Mouse (Mus musculus): ENCODE measurements around the gene Gm20388. TPM values are rescaled to one million over a fixed set of nuclear protein-coding genes. Genes with fewer than 3 reads are reported as not detected.

Gm20388 gene
- polyA plus RNA-seq, 1 experiment from 2014 or later, result 7.4 TPM

DNA sequence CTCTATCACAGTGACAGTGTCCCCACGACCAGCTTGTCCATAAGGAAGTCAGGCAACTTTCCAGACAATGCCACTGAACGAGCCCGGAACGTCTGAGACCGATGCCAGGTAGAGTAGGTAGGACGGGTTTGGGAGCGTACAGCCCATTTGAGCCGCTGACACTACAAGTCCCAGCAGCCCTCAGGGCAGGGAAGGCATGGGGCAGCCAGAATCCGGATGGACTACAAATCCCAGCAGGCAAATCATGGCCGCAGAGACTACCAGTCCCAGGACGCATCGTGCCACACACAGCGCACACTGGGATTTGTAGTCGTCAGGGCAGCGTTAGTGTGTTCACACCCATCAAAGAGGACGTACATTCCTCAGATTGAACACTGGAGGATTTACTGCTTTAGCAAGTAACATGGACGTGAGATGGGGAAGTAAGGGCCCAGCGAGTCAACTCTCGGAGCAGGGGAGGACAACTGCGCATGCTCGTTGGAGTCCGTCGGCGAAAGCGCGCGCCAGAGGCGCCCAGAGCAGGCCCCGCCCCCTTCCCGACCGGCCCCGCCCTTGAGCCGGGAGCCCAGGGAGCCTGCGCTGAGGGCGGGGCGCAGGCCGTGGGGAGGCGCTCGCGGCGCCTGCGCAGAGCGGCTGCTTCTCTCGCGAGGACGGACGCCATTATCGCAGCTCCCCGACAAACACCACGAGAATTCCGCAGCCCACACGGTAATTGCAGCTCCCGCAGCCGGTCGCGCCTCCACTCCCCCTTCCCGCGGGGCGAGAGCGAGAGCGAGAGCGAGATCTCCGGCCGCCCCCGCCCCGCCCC is 2039.5 kb downstream of the Gm20388 start:
- H3K27ac ChIP-seq, result peak overlapping the region; percentile 93
- peak overlapping the region; percentile 86 for H3K4me3 ChIP-seq (replicated peaks)
- peaks cover 25% of the 10 kb centered on the region for H3K36me3 ChIP-seq
- H3K9me3 ChIP-seq (replicated peaks), result no peaks in the 10 kb centered on the region
- ATAC-seq (replicated peaks; ENCODE audit: low FRiP score), result peak; percentile 96
- no peaks in the 10 kb centered on the region for H3K27me3 ChIP-seq
- peak overlapping the region; percentile 98 for H3K9ac ChIP-seq
- whole genome bisulfite sequencing, result under 1% methylated on average over 60 of the region's 66 CpGs
- peaks cover 68% of the 10 kb centered on the region for H3K4me1 ChIP-seq
- peak overlapping the region; percentile 67 for H3K4me2 ChIP-seq

DNA sequence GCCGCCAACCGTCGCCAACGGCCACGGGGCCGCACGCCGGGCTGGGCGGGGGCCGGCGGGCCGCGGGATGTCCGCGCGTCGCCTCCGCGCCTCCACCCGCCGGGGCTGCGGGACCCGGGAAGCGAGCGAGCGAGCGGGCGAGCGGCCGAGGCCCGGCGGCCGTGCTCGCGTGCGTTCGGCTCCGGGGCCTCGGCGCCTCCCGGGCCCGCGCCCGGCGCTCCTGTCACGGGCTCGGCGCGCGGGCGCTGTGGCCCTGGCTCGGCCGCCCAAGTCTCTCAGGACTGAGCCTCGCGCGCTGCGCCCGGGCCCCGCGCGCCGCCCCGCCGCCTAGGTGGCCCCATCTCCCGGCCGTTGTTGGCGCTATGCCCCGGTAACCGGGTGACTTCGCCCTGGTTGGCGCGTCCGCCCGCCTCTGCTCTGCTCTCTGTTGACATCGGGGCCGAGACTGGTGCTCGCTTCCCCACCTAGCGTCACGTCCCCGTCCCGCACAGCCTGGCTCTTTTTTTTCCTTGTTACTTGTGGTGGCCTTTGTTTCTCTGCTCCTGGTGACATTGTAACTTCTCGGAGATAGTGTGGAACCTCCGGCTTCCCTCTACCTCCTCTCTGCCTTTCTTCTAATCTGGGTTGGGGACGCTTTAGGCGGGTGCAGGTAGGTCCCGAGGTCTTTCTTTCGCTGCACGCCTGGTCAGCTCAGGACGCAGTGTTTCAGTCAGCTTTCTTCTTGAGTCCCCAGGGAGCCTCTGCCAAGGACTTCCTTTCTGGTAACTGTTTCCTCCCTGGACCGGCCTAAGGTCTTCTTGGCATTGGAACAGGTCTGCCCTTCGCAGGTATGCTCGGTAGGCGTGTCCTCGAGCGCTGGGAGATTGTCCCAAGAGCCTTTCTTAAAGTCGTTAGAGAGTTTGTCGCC is 2040.4 kb downstream of the Gm20388 start:
- Histone ChIP-seq H3K9ac (peak overlapping the region; percentile 98), H3K27ac (peak overlapping the region; percentile 93)

DNA sequence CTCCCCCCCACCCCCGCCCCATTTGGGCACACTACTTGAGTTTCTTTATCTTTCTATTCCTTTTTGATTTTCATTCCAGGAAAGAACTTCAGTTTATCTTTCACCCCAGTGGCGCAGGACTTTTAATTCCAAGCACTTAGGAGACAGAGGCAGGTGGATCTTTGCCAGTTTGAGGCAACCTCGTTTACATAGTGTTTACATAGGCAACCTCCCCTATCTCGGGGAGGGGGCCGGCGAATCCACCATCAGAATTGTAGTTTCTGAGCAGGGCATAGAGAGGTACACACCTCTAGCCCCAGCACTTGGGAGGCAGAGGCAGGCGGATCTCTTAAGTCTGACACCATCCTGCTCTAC is 2041.0 kb downstream of the Gm20388 start:
- 29% methylated on average over 7 of the region's 7 CpGs for WGBS
- Histone ChIP-seq H3K27ac (0 out of 2 replicates have a peak overlapping the region, but pooled peaks have one; percentile 54), H3K9ac (peak overlapping the region; percentile 98), H3K4me2 (peak overlapping the region; percentile 67), H3K4me1 (peaks cover 69% of the 10 kb centered on the region), H3K36me3 (peaks cover 34% of the 10 kb centered on the region), H3K27me3 (no peaks in the 10 kb centered on the region), H3K4me3 (replicated peaks) (peak overlapping the region; percentile 86), H3K9me3 (replicated peaks) (no peaks in the 10 kb centered on the region)
- ATAC-seq (replicated peaks; ENCODE audit: low FRiP score), result no peak

More for the DNA sequence above, 2040.4 kb downstream of the Gm20388 start:
- WGBS, result under 1% methylated on average over 85 of the region's 97 CpGs
- H3K9me3 ChIP-seq (replicated peaks), result no peaks in the 10 kb centered on the region
- no peaks in the 10 kb centered on the region for H3K27me3 ChIP-seq
- peaks cover 69% of the 10 kb centered on the region for H3K4me1 ChIP-seq
- peak; percentile 19 for ATAC-seq (replicated peaks; ENCODE audit: low FRiP score)
- peak overlapping the region; percentile 67 for H3K4me2 ChIP-seq
- H3K4me3 ChIP-seq (replicated peaks), result peak overlapping the region; percentile 86
- H3K36me3 ChIP-seq, result peaks cover 33% of the 10 kb centered on the region

DNA sequence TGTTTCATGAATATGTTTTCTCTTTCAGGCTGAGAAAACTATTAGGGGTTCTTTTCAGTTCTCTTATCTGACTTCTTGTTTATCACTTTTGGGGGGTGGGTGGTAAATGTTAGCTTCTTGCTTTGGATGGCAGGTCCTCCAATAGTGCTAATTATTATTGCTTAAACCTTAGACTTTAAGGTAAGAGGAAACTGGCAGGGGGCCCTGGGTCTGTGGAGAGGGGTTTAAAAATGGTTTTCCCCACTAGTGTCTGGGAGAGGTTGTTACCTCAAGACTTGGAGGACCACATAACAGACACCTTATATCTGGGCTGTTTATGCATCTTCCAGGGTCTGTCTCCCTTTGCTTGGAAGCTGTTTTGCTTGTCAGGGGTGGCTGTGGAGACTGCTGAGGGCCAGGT is 2041.5 kb downstream of the Gm20388 start:
- Histone ChIP-seq H3K27me3 (no peaks in the 10 kb centered on the region), H3K36me3 (peaks cover 39% of the 10 kb centered on the region), H3K4me1 (peaks cover 65% of the 10 kb centered on the region), H3K4me2 (peak overlapping the region; percentile 67), H3K27ac (peak overlapping the region; percentile 37; the same call in 1 of the 2 replicates), H3K9ac (peak overlapping the region; percentile 31), H3K9me3 (replicated peaks) (no peaks in the 10 kb centered on the region), H3K4me3 (replicated peaks) (peak overlapping the region; percentile 86)
- no peak for ATAC-seq (replicated peaks; ENCODE audit: low FRiP score)

DNA sequence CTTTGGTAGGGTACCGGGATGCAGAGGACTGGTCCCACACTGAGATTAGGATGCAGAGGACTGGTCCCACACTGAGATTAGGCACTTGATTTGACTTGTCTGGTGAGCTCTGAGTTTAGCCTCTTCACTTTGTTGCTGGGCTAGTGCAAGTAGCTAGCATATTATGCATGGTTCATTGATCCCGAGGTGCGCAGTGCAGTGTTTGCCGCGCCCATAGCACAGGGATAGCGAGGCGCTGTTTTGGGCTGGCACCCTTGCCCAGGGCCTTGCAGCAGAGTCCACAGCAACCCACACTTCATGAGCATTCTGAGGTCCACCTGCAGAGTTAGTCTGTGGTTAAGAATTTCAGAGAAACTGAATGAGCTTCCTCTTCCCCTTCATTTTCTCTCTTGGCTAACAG is 2042.2 kb downstream of the Gm20388 start:
- H3K4me2 ChIP-seq, result peak overlapping the region; percentile 67
- H3K27ac ChIP-seq, result peak overlapping the region; percentile 37; the same call in 1 of the 2 replicates
- no peaks in the 10 kb centered on the region for H3K9me3 ChIP-seq (replicated peaks)
- 0 out of 2 replicates have a peak overlapping the region, but pooled peaks have one; percentile 31 for H3K9ac ChIP-seq
- peaks cover 59% of the 10 kb centered on the region for H3K4me1 ChIP-seq
- no peaks in the 10 kb centered on the region for H3K27me3 ChIP-seq
- peak overlapping the region; percentile 86 for H3K4me3 ChIP-seq (replicated peaks)
- WGBS, result 64% methylated on average over 7 of the region's 7 CpGs
- peaks cover 39% of the 10 kb centered on the region for H3K36me3 ChIP-seq
- no peak for ATAC-seq (replicated peaks; ENCODE audit: low FRiP score)

DNA sequence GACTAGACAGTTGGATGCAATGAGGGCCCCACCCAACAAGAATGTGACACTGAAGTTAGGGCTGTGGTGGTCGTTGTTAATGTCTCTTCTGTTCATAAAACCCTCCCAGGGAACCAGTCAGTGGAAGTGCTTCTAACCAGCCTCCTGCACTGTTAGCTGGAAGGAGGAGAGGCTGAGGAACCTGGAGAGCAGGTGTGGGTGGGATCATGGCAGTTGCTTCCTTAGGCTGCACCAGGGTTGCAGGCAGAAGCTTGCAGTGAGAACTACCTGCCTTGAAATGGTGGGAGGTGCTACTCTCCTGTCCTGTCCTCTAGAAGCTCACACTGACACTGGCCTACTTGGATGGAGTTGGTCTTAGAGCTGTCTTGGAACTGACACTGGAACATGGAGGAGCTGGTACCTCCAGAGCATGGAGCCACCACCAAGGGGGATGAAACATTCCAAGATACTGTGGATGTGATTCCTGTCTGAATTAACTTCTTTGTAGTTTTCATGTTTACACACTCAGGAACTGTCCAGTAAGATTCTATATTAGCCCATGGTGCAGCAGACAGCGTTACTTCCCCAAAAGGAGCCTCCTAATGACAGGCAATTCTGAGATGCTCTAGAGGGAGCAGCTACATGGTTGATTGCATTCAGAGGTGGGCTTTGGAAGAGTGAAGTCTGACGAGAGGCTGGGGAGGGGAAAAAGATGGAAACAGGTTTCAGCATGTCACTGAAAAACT is 2043.3 kb downstream of the Gm20388 start:
- Histone ChIP-seq H3K4me3 (replicated peaks) (no peak overlapping the region), H3K27me3 (no peaks in the 10 kb centered on the region), H3K9me3 (replicated peaks) (no peaks in the 10 kb centered on the region), H3K27ac (no peak overlapping the region), H3K4me2 (no peak overlapping the region), H3K36me3 (peaks cover 39% of the 10 kb centered on the region), H3K9ac (no peak overlapping the region), H3K4me1 (peaks cover 51% of the 10 kb centered on the region)
- no peak for ATAC-seq (replicated peaks; ENCODE audit: low FRiP score)
- WGBS, result 55% methylated on average over 3 of the region's 3 CpGs

DNA sequence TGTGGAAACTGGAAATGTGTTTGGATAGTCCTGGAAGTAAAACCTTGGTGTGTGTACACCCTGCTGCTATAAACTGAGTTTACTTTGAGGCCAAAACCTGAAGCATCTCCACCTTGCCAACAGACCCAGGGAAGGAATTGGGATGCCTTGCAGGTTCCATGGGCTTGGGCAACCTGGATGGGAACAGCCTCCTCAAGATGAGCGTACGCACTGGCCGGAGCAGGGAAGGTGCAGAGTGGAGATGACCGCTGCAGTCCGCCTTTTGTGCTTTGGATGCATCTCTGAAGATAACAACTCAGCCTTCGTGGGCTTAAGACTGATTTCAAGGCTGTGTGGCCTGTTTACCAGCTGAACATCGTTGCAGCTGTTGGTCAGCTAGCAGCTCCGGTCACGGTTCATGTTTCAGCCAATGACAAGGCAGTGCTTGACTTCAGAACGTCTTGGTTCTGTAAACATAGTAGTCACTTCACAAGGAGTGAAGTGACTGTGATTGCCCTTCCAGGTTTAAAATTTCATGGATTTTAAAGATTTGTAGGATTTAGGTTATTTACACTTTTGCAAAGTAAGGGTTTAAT is 2044.4 kb downstream of the Gm20388 start:
- H3K36me3 ChIP-seq, result peaks cover 39% of the 10 kb centered on the region
- H3K27ac ChIP-seq, result peak overlapping the region; percentile 37; the same call in 1 of the 2 replicates
- 69% methylated on average over 10 of the region's 10 CpGs for WGBS
- H3K27me3 ChIP-seq, result no peaks in the 10 kb centered on the region
- no peak overlapping the region for H3K4me2 ChIP-seq
- ATAC-seq (replicated peaks; ENCODE audit: low FRiP score), result no peak
- H3K9ac ChIP-seq, result no peak overlapping the region
- H3K9me3 ChIP-seq (replicated peaks), result no peaks in the 10 kb centered on the region
- H3K4me1 ChIP-seq, result peaks cover 43% of the 10 kb centered on the region
- no peak overlapping the region for H3K4me3 ChIP-seq (replicated peaks)

DNA sequence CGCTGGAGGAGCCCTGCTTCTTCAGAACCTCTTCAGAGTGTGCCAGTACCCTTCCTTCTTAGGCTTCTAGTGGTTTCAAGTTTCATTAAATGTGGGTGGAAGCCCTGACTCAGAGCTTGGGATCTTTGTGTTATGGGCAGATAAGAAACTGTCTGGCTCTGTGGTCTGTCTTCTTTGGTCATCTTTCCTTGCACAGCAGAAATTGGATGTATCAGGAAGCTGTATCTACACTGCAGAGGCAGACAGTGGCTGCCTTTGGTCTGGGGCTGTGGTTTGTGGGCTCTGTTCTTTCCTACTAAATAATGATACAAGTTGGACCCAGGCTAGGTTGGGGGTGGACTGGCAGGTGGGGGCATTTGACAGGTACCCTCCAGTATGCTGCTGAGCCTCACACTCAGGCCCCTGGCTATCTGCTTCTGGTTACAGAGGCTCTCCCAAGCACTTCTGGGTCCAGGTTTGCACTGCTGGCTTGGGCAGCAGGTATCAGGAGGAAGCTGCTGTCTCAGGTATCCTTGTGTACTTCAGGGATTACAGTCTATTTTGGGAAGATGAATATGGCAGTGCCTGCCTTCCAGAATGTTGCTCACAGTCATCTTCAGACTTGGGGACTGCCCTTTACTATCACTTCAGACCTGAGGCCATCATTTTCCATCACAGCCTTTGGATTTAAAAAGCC is 2045.3 kb downstream of the Gm20388 start:
- no peak for ATAC-seq (replicated peaks; ENCODE audit: low FRiP score)
- Histone ChIP-seq H3K27me3 (no peaks in the 10 kb centered on the region), H3K4me1 (peaks cover 43% of the 10 kb centered on the region), H3K4me3 (replicated peaks) (no peak overlapping the region), H3K9me3 (replicated peaks) (no peaks in the 10 kb centered on the region), H3K36me3 (peaks cover 39% of the 10 kb centered on the region), H3K9ac (no peak overlapping the region), H3K4me2 (no peak overlapping the region), H3K27ac (no peak overlapping the region)
- 65% methylated on average over 1 of the region's 1 CpGs for WGBS

DNA sequence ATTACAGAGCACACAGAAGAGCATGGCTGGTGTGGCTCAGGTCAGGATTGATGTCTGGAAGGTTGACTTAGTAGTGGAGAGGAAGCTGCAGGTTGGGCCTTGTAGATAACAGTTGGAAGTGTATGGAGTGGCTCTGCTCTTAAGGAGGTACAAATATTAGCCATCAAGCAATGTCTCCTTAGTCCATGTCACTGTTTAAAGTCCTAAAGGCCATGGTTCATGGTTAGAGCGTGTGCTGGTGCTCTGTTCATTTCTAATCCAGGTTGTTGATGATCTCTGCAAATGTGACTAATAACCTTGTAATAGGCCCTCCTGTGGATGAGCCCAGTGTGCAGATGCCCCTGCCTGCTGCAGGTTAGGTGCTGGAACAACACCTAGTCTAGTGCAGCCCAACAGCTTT is 2047.8 kb downstream of the Gm20388 start:
- ATAC-seq (replicated peaks; ENCODE audit: low FRiP score), result no peak
- Histone ChIP-seq H3K4me2 (no peak overlapping the region), H3K27me3 (no peaks in the 10 kb centered on the region), H3K27ac (no peak overlapping the region), H3K36me3 (peaks cover 31% of the 10 kb centered on the region), H3K9me3 (replicated peaks) (no peaks in the 10 kb centered on the region), H3K4me3 (replicated peaks) (no peak overlapping the region), H3K4me1 (peaks cover 21% of the 10 kb centered on the region), H3K9ac (no peak overlapping the region)
- 86% methylated on average over 1 of the region's 1 CpGs for WGBS

DNA sequence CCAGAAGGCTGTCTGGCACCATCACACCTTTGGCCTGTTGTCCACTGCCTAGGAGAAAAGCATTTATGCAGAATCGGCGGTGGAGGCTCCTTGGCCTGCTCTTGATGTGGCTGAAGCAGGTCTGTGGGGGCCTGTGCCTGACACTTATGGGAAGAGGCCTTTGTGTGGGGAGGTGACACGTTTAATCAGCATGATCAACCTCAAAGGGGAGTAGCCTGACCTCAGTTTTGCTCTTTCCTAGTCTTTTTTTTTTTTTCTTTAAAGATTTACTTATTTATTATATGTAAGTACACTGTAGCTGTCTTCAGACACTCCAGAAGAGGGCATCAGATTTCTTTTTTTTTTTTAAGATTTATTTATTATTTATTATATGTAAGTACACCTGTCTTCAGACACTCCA is 2052.3 kb downstream of the Gm20388 start:
- 68% methylated on average over 3 of the region's 3 CpGs for WGBS
- Histone ChIP-seq H3K4me3 (replicated peaks) (no peak overlapping the region), H3K27ac (no peak overlapping the region), H3K27me3 (no peaks in the 10 kb centered on the region), H3K4me2 (no peak overlapping the region), H3K9ac (no peak overlapping the region), H3K9me3 (replicated peaks) (no peaks in the 10 kb centered on the region), H3K4me1 (peaks cover 23% of the 10 kb centered on the region), H3K36me3 (no peaks in the 10 kb centered on the region)
- no peak for ATAC-seq (replicated peaks; ENCODE audit: low FRiP score)
